Mouse (Mus musculus) embryo, embryonic 10 days (tissue): ENCODE measurements around the gene Plxnb3.

Source experiments
- DNase-seq: peaks from one replicate; pipeline ENCODE4 v3.0.0-alpha.2; 2015; ENCODE audit warnings: low spot score

Plxnb3 gene

GRCm38 (mm10) chrX:73785666-73786065 is 28.8 kb downstream of the Plxnb3 start:
- no peak for DNase-seq

- peak; percentile 97 for DNase-seq
These were observed 29.7 kb downstream of the Plxnb3 start, which contains the start of the genes Idh3g and Ssr4 for GRCm38 (mm10) chrX:73786364-73787224. Gene Idh3g, minus strand, starts transcription at chrX:73786897. Gene Ssr4, plus strand, starts transcription at chrX:73787028.

GRCm38 (mm10) chrX:73787225-73787558 is 30.3 kb downstream of the Plxnb3 start:
- no peak for DNase-seq

GRCm38 (mm10) chrX:73788501-73788900 is 31.6 kb downstream of the Plxnb3 start:
- no peak for DNase-seq

GRCm38 (mm10) chrX:73793039-73793438 is 36.1 kb downstream of the Plxnb3 start:
- no peak for DNase-seq

GRCm38 (mm10) chrX:73793505-73793904 is 36.6 kb downstream of the Plxnb3 start:
- DNase-seq, result no peak

GRCm38 (mm10) chrX:73797511-73797910 is 40.6 kb downstream of the Plxnb3 start:
- no peak for DNase-seq

GRCm38 (mm10) chrX:73798502-73798901 is 41.6 kb downstream of the Plxnb3 start:
- peak; percentile 72 for DNase-seq

- DNase-seq, result peak; percentile 44
These were observed 48.9 kb downstream of the Plxnb3 start for GRCm38 (mm10) chrX:73805814-73806213.

- DNase-seq, result peak; percentile 71
These were observed 58.2 kb downstream of the Plxnb3 start for GRCm38 (mm10) chrX:73815072-73815471.

GRCm38 (mm10) chrX:73816596-73817314 is 59.9 kb downstream of the Plxnb3 start:
- DNase-seq, result no peak
